Mouse (Mus musculus): ENCODE measurements around the gene Nxpe5. TPM values are rescaled to one million over a fixed set of nuclear protein-coding genes. Genes with fewer than 3 reads are reported as not detected.

Gene Nxpe5
- 0.55 TPM for polyA plus RNA-seq (2017; shearing (Covaris generic))

GRCm38 (mm10) chr5:138225700-138226099 is at the start of gene Nxpe5:
Gene Nxpe5 (plus strand): TSS chr5:138225898.

DNA sequence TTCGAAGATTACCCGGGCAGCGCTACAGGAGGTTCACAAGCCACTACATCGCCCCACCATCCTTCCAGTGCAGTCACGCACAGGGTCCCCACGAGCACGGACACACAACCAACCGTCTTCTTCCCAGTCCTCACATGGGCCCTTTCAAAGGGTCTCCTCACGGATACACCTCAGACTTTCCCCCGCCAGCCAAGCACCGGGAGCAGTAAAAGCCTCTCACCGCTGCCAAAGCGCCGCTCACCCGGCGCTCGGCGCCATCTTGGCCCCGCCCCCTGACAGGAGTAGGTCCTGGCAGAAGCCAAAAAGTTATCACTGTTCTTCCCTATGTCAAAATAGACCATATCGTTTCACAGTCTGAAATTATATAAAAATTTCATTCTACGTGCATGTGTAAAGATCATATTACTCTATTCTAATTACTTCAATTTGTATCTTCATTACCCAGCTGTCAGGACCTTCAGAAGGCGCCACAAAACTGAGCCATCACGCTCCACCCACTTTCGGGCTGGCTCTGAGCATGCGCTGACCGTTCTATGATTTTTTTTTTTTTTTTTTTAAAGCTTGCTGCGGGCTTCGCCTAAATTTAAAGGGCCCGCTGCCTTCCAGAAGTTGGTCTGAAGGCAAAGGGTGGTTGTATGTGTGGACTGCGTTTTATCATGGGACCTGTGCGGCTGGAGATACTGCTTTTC is 38.6 kb upstream of the Nxpe5 start, which contains the start of the genes Taf6 and Cnpy4:
Gene Taf6 (minus strand): TSS at position 502 of the 689 bp plus-strand sequence.
Gene Cnpy4 (plus strand): TSS at position 536 of the 689 bp plus-strand sequence.

GRCm38 (mm10) chr5:138193771-138194727 is 31.6 kb upstream of the Nxpe5 start, which contains the start of gene Mblac1:
Gene Mblac1 (plus strand): TSS chr5:138194314.

GRCm38 (mm10) chr5:138255353-138256093 is 29.8 kb downstream of the Nxpe5 start, which contains the start of gene Lamtor4:
Gene Lamtor4 (plus strand): TSS chr5:138255482.

DNA sequence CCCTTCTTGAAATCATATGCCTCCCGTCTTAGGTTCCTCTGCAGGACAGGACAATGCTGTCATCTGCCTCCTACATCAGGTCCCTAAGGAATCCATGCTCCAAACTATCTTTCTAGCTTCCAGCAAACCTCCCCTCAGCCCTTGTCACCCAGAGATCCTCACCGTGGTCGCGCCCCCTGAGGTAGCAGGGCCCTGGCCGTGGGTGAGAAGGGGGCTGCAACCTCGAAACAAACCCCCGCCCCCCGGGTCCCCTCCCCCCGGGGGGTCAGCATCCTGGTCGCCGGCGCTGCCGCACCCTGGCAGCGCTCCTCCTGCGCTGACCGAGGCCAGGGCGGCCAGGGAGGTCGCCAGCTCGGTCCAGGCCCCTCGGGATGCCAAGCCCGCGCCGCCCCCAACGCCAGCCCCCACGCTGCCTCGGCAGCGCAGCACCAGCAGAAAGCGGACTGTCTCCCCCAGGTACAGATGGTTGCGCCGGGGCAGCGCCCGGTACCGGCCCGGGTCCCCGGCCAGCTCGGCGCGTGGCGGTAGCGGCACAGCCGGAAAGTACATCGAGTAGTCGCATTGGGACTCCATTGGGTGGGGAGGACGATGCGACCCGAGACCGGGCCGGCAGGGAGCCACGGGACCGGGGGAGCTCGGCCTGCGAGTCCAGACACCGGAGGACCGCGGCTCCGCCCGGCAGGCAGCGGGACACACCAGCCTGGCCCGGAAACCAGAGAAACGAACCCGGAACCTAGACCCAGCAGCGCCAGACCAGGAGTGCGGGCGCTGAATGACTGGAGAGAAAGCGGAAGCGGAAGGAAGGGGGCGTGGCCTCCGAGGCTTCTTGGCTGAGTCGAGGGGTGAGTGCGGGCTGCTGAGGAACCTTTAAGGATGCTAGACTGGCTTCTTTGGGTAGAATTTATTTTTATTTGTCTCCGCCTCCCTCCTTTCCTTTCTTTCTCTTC is 37.8 kb downstream of the Nxpe5 start, which contains the start of gene BC037034:
Gene BC037034 (minus strand): TSS at position 774 of the 947 bp plus-strand sequence.

GRCm38 (mm10) chr5:138272409-138272923 is 46.8 kb downstream of the Nxpe5 start, which contains the start of gene Gal3st4:
Gene Gal3st4 (minus strand): TSS chr5:138272840.

DNA sequence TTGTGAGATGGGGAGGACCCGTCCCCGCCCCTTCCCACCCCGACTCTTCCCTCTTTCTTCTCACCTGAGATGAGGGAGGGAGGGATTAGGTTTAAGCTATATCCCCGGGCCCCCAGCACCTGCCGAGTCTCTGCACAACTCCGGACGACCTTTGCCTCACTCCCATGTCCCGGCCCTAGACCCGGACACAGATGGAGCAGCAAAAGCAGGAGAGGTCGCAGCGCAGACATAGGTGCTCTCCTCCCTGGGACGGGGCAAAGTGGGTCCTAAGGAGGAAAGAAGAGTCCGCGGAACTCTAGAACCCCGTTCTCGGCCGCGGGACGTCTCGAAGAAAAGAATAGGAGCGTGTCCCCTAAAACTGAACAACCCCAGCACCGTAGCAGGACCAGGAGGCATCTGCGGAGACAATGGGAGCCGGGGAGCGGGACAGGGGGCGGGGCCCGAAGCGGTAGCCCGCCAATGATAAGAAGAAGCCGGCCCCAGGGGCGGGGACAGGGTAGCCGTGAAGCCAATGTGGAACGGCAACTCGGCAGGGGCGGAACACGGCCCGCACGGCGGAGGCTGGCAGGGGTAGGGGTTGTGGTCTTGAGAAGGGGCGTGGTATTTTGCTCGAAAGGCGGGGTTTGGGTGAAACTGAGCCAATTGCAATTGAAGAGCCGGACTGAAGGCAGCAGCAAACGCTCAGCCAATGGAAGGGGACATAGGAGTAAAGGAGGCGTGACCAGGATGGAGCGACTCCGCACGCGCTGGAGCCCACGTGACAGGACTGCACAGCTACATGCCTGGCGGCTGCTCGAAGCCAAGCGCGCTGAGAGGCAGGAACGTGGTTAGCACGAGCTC is 54.1 kb downstream of the Nxpe5 start, which contains the start of the genes Gm43720, Gpc2 and Stag3:
Gene Gm43720 (minus strand): TSS at position 374 of the 840 bp plus-strand sequence.
Gene Gpc2 (minus strand): TSS at position 421 of the 840 bp plus-strand sequence.
Gene Stag3 (plus strand): TSS at position 656 of the 840 bp plus-strand sequence.

Other genes with a start within 250 kb of the Nxpe5 start
- not detected for gene Azgp1, start 244.4 kb upstream of the Nxpe5 start, polyA plus RNA-seq (2017; shearing (Covaris generic))
- not detected for gene Smok3a, start 204.6 kb upstream of the Nxpe5 start, polyA plus RNA-seq (2017; shearing (Covaris generic))
- gene Smok3b, start 204.5 kb upstream of the Nxpe5 start, polyA plus RNA-seq (2017; shearing (Covaris generic)): 0.73 TPM
- 0.84 TPM for gene Smok3c, start 172.7 kb upstream of the Nxpe5 start, polyA plus RNA-seq (2017; shearing (Covaris generic))
- gene Zkscan1, start 140.8 kb upstream of the Nxpe5 start, polyA plus RNA-seq (2017; shearing (Covaris generic)): 14.6 TPM
- gene Zscan21, start 109.0 kb upstream of the Nxpe5 start, polyA plus RNA-seq (2017; shearing (Covaris generic)): 28.0 TPM
- gene Zfp113, start 70.2 kb upstream of the Nxpe5 start, polyA plus RNA-seq (2017; shearing (Covaris generic)): 6.6 TPM
- gene Cops6, start 64.8 kb upstream of the Nxpe5 start, polyA plus RNA-seq (2017; shearing (Covaris generic)): 119 TPM
- 9.5 TPM for gene Ap4m1, start 53.9 kb upstream of the Nxpe5 start, polyA plus RNA-seq (2017; shearing (Covaris generic))
- 56.4 TPM for gene Mcm7, start 53.5 kb upstream of the Nxpe5 start, polyA plus RNA-seq (2017; shearing (Covaris generic))
- gene Taf6, start 38.4 kb upstream of the Nxpe5 start, polyA plus RNA-seq (2017; shearing (Covaris generic)): 36.5 TPM
- gene Cnpy4, start 38.4 kb upstream of the Nxpe5 start, polyA plus RNA-seq (2017; shearing (Covaris generic)): 12.2 TPM
- not detected for gene Mblac1, start 31.6 kb upstream of the Nxpe5 start, polyA plus RNA-seq (2017; shearing (Covaris generic))
- gene Lamtor4, start 29.6 kb downstream of the Nxpe5 start, polyA plus RNA-seq (2017; shearing (Covaris generic)): 35.9 TPM
- gene BC037034, start 38.1 kb downstream of the Nxpe5 start, polyA plus RNA-seq (2017; shearing (Covaris generic)): 19.9 TPM
- gene Gal3st4, start 46.9 kb downstream of the Nxpe5 start, polyA plus RNA-seq (2017; shearing (Covaris generic)): not detected
- 0.18 TPM for gene Gm43720, start 54.1 kb downstream of the Nxpe5 start, polyA plus RNA-seq (2017; shearing (Covaris generic))
- 0.67 TPM for gene Gpc2, start 54.1 kb downstream of the Nxpe5 start, polyA plus RNA-seq (2017; shearing (Covaris generic))
- gene Stag3, start 54.3 kb downstream of the Nxpe5 start, polyA plus RNA-seq (2017; shearing (Covaris generic)): 1.1 TPM
- gene Pvrig, start 116.1 kb downstream of the Nxpe5 start, polyA plus RNA-seq (2017; shearing (Covaris generic)): 5.2 TPM
- 8.0 TPM for gene Zfp157, start 215.6 kb downstream of the Nxpe5 start, polyA plus RNA-seq (2017; shearing (Covaris generic))

Measured in effector memory CD4-positive, alpha-beta T cell, adult 7 months (primary cell).